Mouse (Mus musculus) liver, embryonic 14.5 days (tissue): Measurements from ENCODE around the gene Chst15.

Experiments used
- CTCF ChIP-seq: IDR thresholded peaks from 2 replicates; pipeline ENCODE4 v1.5.1; 2016; ENCODE audit warnings: antibody characterized with exemption, low read depth, control low read depth
- EP300 ChIP-seq: IDR thresholded peaks from 2 replicates; pipeline ENCODE4 v1.6.1; 2016; ENCODE audit warnings: antibody characterized with exemption, low read depth

DNA sequence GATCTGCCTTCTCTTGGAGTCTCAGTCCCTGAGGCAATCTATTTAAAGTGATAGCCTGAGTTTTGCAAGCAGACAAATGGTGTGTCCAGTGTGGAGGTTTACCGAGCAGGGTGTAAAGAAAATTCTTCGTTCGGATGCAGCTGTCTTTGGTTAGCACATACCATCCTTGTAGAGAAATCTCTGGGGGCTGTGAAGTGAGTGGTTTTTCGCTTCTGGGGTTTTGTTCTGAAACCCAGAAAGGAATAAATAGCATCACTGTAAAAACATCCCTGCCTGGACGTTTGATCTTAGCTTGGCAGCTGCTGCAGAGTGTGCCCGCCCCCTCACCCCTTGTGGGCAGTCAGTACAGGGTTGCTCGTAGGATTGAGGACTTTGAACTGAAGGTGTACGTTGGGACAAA is 39.2 kb upstream of the Chst15 start:
- TF ChIP-seq CTCF, result no peak
- TF ChIP-seq EP300, result no peak
